Mouse (Mus musculus) embryo, embryonic 9.5 days (tissue): ENCODE data around the gene Sesn1.
"Not testable (repeated sequence)": the region's sequence is repeated elsewhere in the genome, so short reads cannot be mapped to it uniquely, and the experiment has no call there.

Experiments
- DNase-seq: peaks from one replicate; pipeline ENCODE4 v3.0.0-alpha.2; 2017; ENCODE audit errors: extremely low spot score

Gene Sesn1

DNA sequence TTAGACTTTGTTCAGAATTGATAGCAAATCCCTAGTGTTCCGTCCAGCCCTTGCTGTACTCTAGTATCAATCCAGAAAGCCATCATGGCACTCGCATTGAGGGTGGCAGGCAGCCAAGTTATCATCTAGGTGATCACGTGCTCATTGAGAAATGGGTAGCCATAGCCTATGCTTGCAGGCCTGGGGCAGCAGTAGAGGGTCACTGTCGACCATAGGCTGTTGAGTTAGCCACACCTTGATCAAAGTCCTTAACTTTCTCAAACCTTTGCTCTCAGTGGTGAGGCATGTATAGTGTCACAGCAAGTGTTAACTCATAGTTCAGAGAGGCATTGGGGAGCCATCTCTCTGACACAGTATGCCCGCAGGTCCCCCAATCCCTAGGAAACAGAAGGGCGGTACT, 11.4 kb downstream of the Sesn1 start:
- no peak for DNase-seq

DNA sequence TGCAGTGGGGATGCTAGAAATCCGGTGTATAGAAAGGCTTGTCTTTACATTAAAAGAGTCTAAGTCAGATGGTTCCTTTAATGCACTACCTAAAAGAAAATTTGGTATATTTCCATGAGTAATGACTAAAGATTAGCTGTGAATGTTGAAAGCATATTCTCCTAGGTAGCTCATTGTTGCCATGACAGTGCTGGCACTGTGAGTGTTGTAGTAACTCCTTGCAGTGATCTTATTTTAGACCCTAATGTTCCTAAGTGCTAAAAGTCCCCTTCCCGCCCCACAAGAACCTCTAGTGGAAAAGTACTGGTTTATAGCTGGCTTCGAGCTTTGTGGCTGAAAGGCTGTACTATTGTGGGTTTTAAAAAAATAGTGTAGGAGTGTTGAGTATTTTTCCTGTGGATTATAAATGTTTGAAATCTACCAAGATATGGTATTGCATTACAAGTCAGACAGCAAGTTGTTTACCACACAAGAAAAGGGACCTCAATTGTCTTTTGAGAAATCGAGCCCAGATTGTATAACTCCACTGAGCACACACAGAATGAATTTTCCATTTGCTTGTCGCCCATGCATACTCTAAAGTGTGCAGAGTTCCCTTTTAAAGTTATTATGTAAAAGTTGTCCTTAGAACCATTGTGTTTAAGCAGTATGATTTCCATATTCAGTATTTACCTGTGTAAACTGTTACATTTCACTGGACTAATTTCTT, 13.0 kb downstream of the Sesn1 start:
- no peak for DNase-seq

DNA sequence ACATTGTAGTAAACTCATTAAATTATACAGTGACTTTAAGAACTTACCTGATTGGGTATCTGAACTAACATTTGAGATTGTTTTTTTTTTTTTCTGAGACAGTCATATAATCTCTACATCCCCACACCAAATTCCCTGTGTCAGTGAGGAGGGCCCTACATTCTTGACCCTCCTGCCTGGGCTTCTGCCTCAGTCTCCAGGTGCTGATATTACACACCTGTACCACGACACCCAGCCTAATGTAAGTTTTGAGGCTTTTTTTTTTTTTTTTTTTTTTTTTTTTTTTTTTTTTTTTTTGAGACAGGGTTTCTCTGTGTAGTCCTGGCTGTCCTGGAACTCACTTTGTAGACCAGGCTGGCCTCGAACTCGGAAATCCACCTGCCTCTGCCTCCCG, 13.5 kb downstream of the Sesn1 start:
- DNase-seq = not testable (repeated sequence)

DNA sequence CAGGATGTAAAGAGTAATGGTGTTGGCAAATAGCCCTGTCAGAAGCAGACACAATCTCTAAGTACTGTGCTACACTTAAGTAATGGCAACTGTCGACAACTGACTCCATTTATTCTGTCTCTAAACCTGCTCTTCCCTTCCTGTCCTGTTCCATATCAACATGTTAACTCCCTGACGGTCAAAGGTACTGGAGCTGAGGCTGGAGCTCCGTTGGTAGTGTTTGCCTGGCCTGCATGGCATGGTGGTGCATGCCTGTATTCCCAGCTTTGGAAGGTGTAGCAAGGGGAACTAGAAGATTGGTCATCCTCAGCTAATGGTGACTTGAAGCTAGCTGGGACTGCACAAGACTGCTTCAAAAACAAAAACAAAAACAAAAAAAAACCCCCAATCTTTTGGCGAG, 14.2 kb downstream of the Sesn1 start:
- no peak for DNase-seq

DNA sequence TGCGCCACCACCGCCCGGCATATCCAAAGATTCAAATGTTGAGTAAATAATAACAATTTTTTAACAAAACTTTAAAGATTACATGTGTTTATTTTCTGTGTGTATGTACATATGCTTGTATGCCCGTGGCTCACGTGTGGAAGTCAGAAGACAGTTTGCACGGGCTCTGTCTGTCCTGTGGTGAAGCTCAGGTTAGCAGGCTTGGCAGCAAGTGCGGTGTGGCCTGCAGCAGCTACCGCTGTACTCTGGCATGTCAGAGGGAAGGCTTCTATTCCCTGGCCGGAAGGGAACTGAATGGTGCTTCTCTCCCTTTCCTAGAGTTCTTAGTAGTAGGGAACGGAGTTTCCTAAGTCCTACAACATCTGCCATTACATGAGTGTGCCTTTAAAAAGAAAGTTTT, 15.3 kb downstream of the Sesn1 start:
- DNase-seq = no peak

DNA sequence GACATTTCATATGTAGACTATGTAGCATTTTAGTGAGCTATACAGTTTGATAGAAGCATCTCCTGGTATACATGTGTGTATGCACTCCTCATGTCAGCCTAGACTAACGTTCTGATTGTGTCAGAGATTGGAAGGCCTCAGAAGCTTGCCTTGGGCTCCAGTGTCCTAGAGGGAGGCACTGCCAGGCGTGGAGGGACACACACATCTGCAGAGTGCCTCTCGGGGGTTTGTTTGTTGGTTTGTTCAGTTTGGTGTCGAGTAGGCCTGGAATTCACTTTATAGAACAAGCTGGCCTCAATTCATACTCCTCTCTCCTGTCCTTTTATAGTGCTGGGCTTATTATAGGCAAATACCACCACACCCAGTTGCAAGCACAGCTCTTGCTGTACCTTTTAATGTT, 16.3 kb downstream of the Sesn1 start:
- no peak for DNase-seq

DNA sequence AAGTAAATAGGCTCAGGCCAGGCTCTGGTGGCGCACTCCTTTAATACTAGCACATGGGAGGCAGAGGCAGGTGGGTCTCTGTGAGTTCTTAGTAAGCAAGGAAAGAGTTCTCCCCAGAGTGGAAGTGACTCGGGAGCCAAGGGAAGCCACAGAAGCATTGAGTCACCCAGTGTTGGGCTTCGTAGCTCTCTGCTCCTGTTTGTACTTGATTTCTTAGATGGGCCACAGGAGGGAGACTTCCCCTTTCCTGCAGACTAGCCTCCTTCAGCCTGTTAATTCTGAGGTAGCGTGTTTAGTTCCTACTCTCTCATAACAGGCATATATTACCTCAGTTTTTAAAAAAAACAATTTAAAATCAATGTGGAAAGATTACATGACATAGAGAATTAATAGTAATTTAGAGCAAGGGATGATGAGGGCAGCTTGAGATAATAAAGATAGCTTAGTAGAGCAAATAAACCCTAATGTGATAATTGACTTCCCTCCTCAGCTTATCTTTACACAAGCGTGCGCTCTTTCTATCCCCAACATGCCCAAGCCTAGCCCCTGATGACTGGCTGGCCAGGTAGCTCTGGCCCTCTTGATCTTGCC, 16.9 kb downstream of the Sesn1 start:
- no peak for DNase-seq

DNA sequence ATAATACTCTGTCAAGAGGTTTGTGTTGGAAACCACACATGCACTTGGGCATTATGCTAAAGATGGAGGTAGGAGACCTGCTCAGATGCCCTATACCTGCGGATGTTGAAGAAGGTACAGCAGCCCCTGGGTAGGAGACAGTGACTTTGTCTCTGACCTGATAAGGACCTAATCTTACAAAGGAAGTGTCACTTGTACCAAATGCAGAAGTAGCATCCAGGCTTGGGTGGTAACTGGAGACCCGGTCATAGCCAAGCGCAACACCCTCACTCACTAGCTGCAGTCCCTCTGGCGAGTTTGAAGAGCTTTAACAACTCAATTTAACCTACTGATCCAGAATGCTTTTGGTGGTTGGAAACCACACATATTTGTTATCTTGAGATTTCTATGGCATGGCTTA, 18.0 kb downstream of the Sesn1 start:
- no peak for DNase-seq

DNA sequence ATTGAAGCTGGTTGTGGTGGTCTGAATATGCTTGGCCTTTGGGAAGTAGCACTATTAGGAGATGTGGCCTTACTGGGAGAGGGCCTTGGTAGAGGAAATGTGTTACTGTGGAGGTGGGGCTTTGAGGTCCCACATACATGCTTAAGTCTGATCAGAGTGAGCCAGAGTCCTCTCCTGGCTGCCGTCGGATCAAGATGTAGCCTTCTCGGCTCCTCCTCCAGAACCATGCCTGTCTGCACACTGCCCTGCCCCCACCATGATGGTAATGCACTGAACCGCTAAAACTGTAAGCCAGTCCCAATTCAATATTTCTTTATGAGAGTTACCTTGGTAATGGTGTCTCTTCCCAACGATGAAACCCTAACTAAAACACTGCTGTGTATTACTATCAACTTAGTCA, 19.5 kb downstream of the Sesn1 start:
- DNase-seq = no peak

DNA sequence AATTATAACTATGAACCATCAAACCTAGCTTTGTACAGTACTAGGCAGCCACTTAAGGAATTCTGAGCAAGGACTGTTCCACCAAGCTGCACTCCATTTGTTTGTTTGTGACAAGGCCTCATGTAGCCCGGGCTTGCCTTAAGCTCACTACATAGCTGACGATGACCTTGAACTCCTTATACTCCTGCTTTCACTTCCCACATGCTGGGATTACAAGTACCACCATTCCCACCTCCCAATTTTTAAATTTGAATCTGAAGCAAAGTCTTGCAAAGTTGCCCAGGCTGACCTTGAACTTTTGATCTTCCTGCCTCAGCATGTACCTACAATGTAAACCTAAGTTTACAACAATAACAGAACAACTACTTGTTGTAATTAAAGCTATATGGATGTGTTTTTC, 20.2 kb downstream of the Sesn1 start:
- no peak for DNase-seq

DNA sequence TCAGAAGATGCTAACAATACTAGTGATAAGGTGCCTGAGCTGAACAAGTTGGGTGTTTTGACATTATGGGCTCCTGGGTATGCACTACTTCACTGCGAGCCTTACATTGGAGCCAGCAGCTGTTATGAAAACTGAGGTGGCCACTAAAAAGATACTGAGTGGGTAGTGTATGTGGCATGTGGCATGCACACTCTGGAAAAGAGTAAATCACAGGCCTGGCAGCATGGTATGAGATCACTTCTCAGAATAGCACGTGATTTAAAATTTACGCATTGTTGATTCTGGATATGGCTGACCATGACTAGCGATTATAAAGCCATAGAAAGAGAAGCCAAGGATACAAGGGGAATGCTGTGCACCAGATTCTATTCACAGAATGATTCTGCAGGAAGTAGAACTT, 20.7 kb downstream of the Sesn1 start:
- no peak for DNase-seq

DNA sequence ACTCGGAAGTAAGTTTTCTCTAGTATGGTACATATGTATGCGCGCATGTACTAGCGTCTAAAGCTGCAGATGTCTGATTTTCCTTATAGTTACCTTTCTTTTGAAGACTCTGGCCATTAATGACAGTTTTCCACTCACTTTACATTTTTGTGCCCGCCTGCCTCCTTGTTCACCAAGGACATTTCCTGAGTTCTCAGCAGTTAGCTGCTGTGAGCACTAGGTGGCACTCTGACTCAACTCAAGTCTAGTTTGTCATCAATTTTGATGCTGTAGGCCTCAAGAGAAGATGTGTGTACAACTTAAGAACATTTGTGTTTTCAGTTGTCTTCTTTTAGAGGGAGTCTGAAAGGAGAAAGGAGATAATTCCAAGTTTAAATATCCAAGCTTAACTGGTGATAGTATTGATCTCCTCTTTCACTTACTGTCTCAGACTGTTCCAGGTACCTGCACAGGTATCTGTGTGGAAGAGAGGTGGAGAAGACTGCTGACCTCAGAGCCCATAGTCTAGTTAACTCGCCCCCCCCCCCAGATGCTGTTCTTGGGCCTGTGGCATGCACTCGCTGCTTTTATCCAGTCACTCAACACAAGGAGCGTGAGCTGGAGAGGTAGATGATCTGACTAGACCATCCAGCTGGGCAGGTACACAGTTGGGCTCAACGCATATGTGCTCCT, 21.3 kb downstream of the Sesn1 start:
- DNase-seq = peak; percentile 43

DNA sequence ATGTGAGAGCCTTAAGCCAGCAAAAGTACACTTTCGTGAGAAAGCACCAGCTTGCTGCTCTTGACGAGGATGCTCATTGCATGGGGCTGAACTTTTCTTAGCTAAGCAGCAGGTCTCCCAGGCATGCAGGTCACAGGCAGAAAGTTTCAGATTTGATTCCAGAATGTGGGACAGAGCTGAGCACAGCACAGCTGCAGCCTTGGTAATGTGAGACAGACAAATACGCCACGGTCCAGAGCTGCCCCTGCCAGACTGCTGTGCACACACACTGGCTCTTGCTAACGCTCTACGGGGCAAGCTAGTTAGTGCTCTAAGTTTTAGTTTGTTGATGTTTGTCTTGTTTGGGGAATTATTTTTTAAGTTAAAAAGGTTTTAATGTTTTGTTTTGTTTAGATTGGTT, 22.5 kb downstream of the Sesn1 start:
- no peak for DNase-seq

DNA sequence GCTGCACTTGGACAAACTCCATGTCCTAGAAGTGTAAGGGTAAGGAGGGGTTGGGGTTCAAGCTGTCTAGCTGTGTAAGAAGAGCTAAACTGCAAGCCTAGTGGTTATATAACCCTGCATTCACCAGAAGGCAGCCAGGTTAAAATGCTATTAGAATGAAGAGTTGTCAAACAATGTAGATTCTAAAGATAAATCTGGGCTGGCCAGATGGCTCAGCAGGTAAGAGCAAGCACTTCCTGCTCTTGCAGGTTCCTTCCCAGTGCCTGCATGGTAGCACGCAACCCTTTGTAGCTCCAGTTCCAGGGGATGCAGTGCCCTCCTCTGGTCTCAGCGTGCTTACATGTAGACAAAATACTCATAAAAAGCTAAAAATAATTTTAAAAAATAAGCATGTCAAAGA, 24.4 kb downstream of the Sesn1 start:
- no peak for DNase-seq

DNA sequence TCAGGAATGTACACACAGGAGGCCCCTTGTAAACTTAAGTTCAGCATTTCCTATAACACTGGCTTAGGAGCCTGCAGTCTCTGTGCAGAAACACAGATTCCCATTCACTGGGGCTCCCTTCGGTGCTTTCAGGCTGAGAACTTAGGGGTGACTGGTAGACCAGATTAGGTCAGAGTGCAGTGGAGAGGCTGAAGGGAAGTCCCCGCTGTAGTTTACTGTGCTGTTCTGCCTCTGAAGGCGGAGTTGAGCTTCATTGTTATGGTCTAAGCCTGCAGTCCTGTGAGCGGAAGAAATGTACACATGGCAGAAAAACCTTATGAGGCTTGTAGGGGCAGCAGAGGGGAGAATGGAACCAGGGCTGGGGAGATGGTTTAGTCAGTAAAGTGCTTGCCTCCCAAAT, 29.2 kb downstream of the Sesn1 start:
- no peak for DNase-seq

DNA sequence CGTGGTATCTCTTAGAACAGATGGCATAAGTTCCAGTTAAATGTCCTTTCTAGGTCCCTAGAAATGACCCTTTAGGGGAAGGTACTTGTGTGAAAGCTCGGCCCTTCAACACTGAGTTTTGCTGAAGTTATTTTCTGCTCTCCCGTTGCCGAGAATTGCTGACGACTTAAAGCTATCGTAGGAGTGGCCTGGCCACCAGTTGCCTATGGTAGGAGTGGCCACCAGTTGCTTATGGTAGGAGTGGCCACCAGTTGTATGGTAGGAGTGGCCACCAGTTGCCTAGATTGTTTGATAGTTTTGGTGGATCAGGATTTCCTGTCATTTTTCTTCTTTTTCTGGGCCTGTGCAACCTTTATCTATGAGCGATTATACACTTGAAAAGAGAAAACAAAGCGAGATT, 38.0 kb downstream of the Sesn1 start:
- no peak for DNase-seq

DNA sequence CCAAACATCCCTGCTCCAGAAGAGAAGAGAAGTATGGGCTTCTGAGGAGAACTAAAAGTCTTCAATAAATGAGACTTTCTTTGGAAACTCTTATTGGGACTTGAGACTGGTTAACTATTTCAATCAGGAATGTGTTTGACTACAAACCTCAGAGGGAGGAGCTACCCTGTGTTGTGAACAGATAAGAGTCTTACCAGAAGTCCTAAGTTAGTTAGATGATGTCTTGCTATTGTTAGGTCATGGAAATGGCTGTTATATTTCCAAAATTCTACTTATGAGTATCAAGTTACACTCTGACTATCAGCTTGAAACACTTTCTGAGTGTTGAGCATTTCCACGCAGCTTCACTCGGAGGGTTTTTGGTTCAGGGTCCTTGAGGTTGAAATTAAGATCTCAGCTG, 39.0 kb downstream of the Sesn1 start:
- no peak for DNase-seq

DNA sequence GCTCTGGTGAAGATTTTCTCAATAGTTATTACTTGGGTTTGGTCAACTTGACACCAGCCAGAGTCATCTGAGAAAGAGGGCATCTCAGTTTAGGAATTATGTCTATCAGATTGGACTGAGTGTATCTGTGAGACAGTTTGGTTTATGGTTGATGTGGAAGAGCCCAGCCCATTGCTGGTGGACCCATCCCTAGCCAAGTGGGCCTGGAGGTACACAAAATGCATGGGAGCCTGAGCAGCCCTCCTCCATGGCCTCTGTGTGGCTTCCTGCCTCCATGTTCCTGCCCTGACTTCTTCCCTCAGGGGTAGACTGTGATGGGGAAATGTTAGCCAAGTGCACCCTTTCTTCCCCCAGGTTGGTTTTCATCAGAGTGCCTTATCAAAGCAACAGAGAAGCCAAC, 50.1 kb downstream of the Sesn1 start:
- no peak for DNase-seq

DNA sequence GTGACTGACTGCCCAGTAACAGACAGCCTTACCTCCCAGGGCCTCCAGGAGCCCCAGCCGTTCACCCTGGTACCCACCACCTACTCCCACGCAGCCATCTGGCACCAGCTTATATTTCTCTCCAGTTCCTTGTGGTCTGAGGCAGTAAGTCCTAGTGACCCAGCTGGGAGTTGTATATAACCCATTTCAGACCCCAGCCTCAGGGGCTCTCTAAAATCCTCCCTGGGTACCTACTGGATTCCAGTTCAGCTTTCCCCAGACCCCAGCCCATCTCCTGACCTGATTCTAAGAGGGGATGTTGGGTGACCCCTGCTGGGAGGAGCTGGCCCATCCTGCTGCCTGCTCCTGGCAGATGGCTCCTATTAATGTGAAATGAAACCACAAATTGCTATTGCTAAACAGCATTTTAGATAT, 50.5 kb downstream of the Sesn1 start:
- no peak for DNase-seq

DNA sequence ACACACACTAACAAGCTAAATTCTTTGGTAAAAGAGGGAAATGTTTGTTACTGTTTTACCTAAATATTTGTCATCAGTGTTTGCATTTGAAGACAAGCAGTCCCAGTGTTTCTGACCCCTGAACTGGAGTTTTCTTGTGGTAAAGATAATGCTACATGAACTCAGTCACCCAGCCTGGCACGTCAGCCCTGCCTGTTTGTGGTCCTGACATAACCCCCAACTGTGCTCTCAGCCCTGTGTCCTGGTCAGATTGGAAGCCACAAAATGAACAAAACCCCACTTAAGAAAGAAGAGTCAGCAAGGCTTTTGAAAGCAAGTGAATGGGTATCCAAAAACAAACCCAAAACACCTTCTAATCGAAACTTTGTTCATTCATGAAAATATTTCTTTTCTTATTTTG, 53.3 kb downstream of the Sesn1 start:
- no peak for DNase-seq

DNA sequence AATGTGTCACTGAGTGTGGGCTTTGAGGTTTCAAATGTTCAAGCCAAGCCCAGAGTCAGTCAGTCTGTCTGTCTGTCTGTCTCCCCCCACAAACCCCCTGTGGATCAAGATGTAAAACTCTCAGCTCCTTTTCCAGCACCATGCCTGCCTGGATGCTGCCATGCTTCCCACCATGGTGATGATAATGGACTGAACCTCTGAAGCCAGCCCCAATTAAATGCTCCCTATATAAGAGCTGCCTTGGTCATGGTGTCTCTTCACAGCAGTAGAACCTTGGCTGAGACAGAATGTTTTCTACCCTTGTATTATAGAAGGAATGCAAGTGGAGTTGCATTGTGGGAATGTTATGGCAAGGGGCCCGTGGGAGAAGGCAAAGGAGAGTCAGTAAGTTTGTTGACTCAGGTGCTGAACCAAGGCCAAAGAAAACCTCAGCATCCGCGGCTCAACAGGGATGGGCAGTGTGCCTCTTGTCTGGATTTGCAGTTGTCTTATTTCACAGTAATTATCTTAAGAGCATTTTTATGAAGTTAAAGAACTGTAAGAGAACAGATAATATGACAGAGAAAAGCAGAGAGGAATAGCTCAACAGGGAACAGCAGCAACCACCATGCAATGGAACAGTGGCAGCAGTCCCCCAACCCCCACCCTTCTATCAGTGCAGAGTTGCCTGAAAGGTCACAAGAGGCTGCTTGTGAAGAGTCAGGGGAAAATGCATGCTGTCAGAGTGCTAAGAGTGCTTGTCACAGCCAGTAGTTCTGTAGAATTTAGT, 56.5 kb downstream of the Sesn1 start:
- no peak for DNase-seq

DNA sequence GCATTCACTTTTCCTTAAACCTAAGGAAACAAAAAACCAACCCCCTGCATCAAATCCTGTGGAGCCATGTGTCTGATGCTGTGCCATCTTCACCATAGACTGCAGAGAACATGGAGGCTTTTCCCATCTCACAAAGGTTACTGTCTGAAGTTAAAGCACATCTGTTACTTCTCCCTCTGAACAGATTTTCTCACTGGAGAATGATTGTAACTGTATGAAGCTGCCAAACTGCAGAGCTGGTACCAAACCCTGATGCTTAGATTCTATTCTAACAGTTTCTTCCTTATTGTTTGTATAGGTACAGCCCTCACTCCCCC, 57.1 kb downstream of the Sesn1 start:
- DNase-seq = no peak

DNA sequence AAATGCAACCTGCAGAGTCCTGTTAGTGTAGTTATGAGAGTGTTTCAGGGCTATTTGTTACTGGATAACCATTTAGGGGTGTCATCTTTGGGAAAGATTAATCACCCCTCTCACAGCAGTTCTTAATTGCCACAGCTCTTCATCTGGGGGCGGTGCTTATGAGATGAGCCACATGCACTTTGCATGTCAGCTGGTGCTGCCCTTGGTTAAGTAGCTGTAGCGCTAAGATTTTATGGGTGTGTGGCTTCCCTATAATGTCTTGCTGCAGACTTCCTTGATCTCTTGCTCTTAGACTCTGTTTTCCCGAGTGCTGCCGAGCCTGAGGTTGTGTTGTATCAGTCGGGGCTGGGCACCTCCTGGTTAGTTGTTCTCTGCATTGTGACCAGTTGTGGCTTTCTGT, 58.2 kb downstream of the Sesn1 start:
- no peak for DNase-seq
